Mouse (Mus musculus) urinary bladder, postnatal 4 days (tissue): Measurements from ENCODE around the gene Spats2.
"Not testable (repeated sequence)": the region's sequence is repeated elsewhere in the genome, so short reads cannot be mapped to it uniquely, and the experiment has no call there.

Experiments used
- DNase-seq, 2 experiments: peaks; one replicate each; pipeline ENCODE4 v3.0.0; 2021 to 2022; ENCODE audit warnings: low spot score in 2 of 2

Gene Spats2

GRCm38 (mm10) chr15:99224208-99224911 is 98.6 kb downstream of the Spats2 start, which contains the start of gene Kcnh3:
TSS of gene Kcnh3 (plus strand) at chr15:99224861.
- peak in 1 of 2 experiments; percentile 46 for DNase-seq

- DNase-seq: no peak
Measured at GRCm38 (mm10) chr15:99225081-99225810, 99.5 kb downstream of the Spats2 start.

- no peak for DNase-seq
Measured at GRCm38 (mm10) chr15:99226090-99226489, 100.4 kb downstream of the Spats2 start.

- DNase-seq: no peak
Measured at GRCm38 (mm10) chr15:99231998-99232397, 106.3 kb downstream of the Spats2 start.

GRCm38 (mm10) chr15:99233719-99234118 is 108.0 kb downstream of the Spats2 start:
- no peak for DNase-seq

- DNase-seq: no peak
Measured at GRCm38 (mm10) chr15:99234326-99235010, 108.8 kb downstream of the Spats2 start.

GRCm38 (mm10) chr15:99238006-99238405 is 112.3 kb downstream of the Spats2 start:
- DNase-seq: no peak

- no peak for DNase-seq
Measured at GRCm38 (mm10) chr15:99240129-99240528, 114.4 kb downstream of the Spats2 start.

- DNase-seq: no peak
Measured at GRCm38 (mm10) chr15:99241249-99241648, 115.5 kb downstream of the Spats2 start.

GRCm38 (mm10) chr15:99242045-99242444 is 116.3 kb downstream of the Spats2 start:
- DNase-seq: no peak

GRCm38 (mm10) chr15:99246736-99247135 is 121.0 kb downstream of the Spats2 start:
- not testable (repeated sequence) for DNase-seq

GRCm38 (mm10) chr15:99248972-99249371 is 123.3 kb downstream of the Spats2 start:
- no peak for DNase-seq

GRCm38 (mm10) chr15:99249938-99250337 is 124.2 kb downstream of the Spats2 start:
- no peak for DNase-seq

GRCm38 (mm10) chr15:99251111-99251510 is 125.4 kb downstream of the Spats2 start:
- DNase-seq: not testable (repeated sequence)

- peak; percentile 96 to 97 for DNase-seq
Measured at GRCm38 (mm10) chr15:99251626-99252380, 126.1 kb downstream of the Spats2 start, which contains the start of gene Mcrs1. TSS of gene Mcrs1 (minus strand) at chr15:99251961.

GRCm38 (mm10) chr15:99252381-99253174 is 126.9 kb downstream of the Spats2 start:
- peak in 1 of 2 experiments; percentile 73 for DNase-seq

GRCm38 (mm10) chr15:99253175-99253479 is 127.4 kb downstream of the Spats2 start:
- not testable (repeated sequence) for DNase-seq

GRCm38 (mm10) chr15:99253772-99254171 is 128.1 kb downstream of the Spats2 start:
- DNase-seq: no peak

GRCm38 (mm10) chr15:99254477-99255005 is 128.8 kb downstream of the Spats2 start:
- DNase-seq: no peak

- DNase-seq: no peak
Measured at GRCm38 (mm10) chr15:99255241-99255749, 129.6 kb downstream of the Spats2 start.
